Mouse (Mus musculus): ENCODE data around the gene Pgghg. TPM values are rescaled to one million over a fixed set of nuclear protein-coding genes. Genes with fewer than 3 reads are reported as not detected.

Gene Pgghg
- total RNA-seq (2015; ENCODE audit: low replicate concordance) (0.38 and 3.8 TPM in 2 replicates), total RNA-seq (2017; ENCODE audit: low replicate concordance) (1.5 and 3.3 TPM in 2 replicates)

GRCm38 (mm10) chr7:140941222-140942051, at the start of gene Pgghg:
TSS of gene Pgghg (plus strand) at chr7:140941391.
- peak; percentile 94 for ATAC-seq (replicated peaks; ENCODE audit: low FRiP score, poor library complexity, severe bottlenecking)

GRCm38 (mm10) chr7:140894031-140894430, 47.2 kb upstream of the Pgghg start:
- no peak for ATAC-seq (replicated peaks; ENCODE audit: low FRiP score, poor library complexity, severe bottlenecking)

- ATAC-seq (replicated peaks; ENCODE audit: low FRiP score, poor library complexity, severe bottlenecking): no peak
These were observed 46.6 kb upstream of the Pgghg start for GRCm38 (mm10) chr7:140894611-140895010.

GRCm38 (mm10) chr7:140897863-140898262, 43.3 kb upstream of the Pgghg start:
- ATAC-seq (replicated peaks; ENCODE audit: low FRiP score, poor library complexity, severe bottlenecking): no peak

- no peak for ATAC-seq (replicated peaks; ENCODE audit: low FRiP score, poor library complexity, severe bottlenecking)
These were observed 42.1 kb upstream of the Pgghg start for GRCm38 (mm10) chr7:140899121-140899520.

- no peak for ATAC-seq (replicated peaks; ENCODE audit: low FRiP score, poor library complexity, severe bottlenecking)
These were observed 41.0 kb upstream of the Pgghg start, which contains the start of gene Cox8b for GRCm38 (mm10) chr7:140900220-140900619. TSS of gene Cox8b (minus strand) at chr7:140900446.

GRCm38 (mm10) chr7:140902036-140902875, 38.9 kb upstream of the Pgghg start:
- no peak for ATAC-seq (replicated peaks; ENCODE audit: low FRiP score, poor library complexity, severe bottlenecking)

- peak; percentile 62 for ATAC-seq (replicated peaks; ENCODE audit: low FRiP score, poor library complexity, severe bottlenecking)
These were observed 38.0 kb upstream of the Pgghg start for GRCm38 (mm10) chr7:140903212-140903611.

- no peak for ATAC-seq (replicated peaks; ENCODE audit: low FRiP score, poor library complexity, severe bottlenecking)
These were observed 35.5 kb upstream of the Pgghg start for GRCm38 (mm10) chr7:140905642-140906081.

- no peak for ATAC-seq (replicated peaks; ENCODE audit: low FRiP score, poor library complexity, severe bottlenecking)
These were observed 34.1 kb upstream of the Pgghg start for GRCm38 (mm10) chr7:140907131-140907530.

GRCm38 (mm10) chr7:140907697-140908096, 33.5 kb upstream of the Pgghg start:
- ATAC-seq (replicated peaks; ENCODE audit: low FRiP score, poor library complexity, severe bottlenecking): no peak

GRCm38 (mm10) chr7:140908181-140908580, 33.0 kb upstream of the Pgghg start:
- ATAC-seq (replicated peaks; ENCODE audit: low FRiP score, poor library complexity, severe bottlenecking): no peak

GRCm38 (mm10) chr7:140908634-140909107, 32.5 kb upstream of the Pgghg start:
- ATAC-seq (replicated peaks; ENCODE audit: low FRiP score, poor library complexity, severe bottlenecking): peak; percentile 82

- ATAC-seq (replicated peaks; ENCODE audit: low FRiP score, poor library complexity, severe bottlenecking): no peak
These were observed 28.9 kb upstream of the Pgghg start for GRCm38 (mm10) chr7:140912293-140912692.

GRCm38 (mm10) chr7:140912846-140913482, 28.2 kb upstream of the Pgghg start:
- ATAC-seq (replicated peaks; ENCODE audit: low FRiP score, poor library complexity, severe bottlenecking): no peak

- no peak for ATAC-seq (replicated peaks; ENCODE audit: low FRiP score, poor library complexity, severe bottlenecking)
These were observed 27.0 kb upstream of the Pgghg start for GRCm38 (mm10) chr7:140914031-140914690.

GRCm38 (mm10) chr7:140919911-140920310, 21.3 kb upstream of the Pgghg start:
- ATAC-seq (replicated peaks; ENCODE audit: low FRiP score, poor library complexity, severe bottlenecking): no peak

GRCm38 (mm10) chr7:140920418-140921029, 20.7 kb upstream of the Pgghg start, which contains the start of gene Nlrp6:
TSS of gene Nlrp6 (plus strand) at chr7:140920902.
- no peak for ATAC-seq (replicated peaks; ENCODE audit: low FRiP score, poor library complexity, severe bottlenecking)

Data from erythroblast, adult 5-6 weeks (primary cell).